In the genomic region with DNA sequence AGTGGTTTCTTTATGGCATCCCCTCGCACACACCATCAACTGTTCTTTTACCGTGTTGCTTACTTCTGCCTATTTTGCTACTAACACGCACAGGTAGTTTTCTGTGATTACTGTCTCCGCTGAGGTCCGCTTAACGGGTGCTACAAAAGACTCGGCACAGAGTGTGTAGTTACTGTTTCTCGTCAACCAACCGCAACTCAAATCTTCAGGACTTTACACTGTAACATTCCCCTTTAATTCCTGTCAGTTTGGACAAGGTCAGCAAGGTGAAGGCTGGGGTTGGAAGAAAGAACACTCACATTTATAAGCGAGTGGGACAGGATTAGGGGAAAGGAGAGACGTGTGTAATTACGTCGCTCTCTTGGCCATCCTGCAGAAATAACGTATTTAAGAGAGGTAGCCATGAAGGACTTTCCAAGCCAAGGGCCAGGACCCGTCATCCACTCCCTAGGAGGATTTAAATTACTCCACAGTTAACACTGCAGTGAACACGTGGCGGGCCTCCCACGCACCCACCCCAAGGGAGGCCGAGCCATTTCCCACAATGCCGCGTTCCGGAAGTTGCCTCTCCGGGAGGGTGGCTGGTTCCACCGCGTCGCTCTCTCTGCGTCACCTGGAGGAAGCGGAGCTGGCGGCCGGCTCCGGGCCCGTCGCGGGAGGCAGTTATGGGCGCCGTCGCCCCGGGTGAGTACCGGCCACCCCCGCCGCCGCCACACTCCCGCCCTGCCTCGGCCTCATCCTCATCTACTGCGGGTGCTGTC, we compare ENCODE assay signal across 1 mouse cellular context.
TF ChIP-seq lines count a peak whose summit lies in the region.

A gene (plus strand): TSS at position 285 of the 761 bp plus-strand sequence.

TF ChIP-seq in CH12.LX, 34 proteins besides CTCF, POLR2A, EP300 and RAD21 (continued from another document):
- TF ChIP-seq ELF1 (IDR thresholded peaks at IDR 0.05; ENCODE audit: low read depth, low read length), result peak; percentile 94
- peak; percentile 67 for TF ChIP-seq TBP (conservative IDR thresholded peaks at IDR 0.05; ENCODE audit: low read depth, low read length)
- TF ChIP-seq TCF12 (IDR thresholded peaks at IDR 0.05; ENCODE audit: low read depth, low read length), result peak; percentile 92
- TF ChIP-seq ZKSCAN1 (IDR thresholded peaks at IDR 0.05; ENCODE audit: borderline replicate concordance, low read depth, low read length), result no peak; the same call in 1 of the 2 replicates
- TF ChIP-seq MEF2A (IDR thresholded peaks at IDR 0.05; ENCODE audit: borderline replicate concordance, low read depth, low read length), result peak; percentile 66
- TF ChIP-seq PAX5 (IDR thresholded peaks at IDR 0.05; ENCODE audit: low read length), result no peak
- peak; percentile 100 for TF ChIP-seq MYC (IDR thresholded peaks at IDR 0.05; ENCODE audit: low read depth, low read length)
- peak; percentile 59 for TF ChIP-seq ETS1 (conservative IDR thresholded peaks at IDR 0.05; ENCODE audit: low read depth, low read length)
- TF ChIP-seq ZNF384 (IDR thresholded peaks at IDR 0.05; ENCODE audit: low read depth, low read length), result no peak
- no peak for TF ChIP-seq CHD1 (IDR thresholded peaks at IDR 0.05; ENCODE audit: low read depth, low read length)
- TF ChIP-seq GABPA (IDR thresholded peaks at IDR 0.05; ENCODE audit: insufficient replicate concordance, low read depth, low read length), result peak; percentile 43; the same call in 1 of the 2 replicates
- TF ChIP-seq USF2 (conservative IDR thresholded peaks at IDR 0.05; ENCODE audit: low read depth, low read length), result peak; percentile 60
- TF ChIP-seq USF1 (IDR thresholded peaks at IDR 0.05; ENCODE audit: low read depth, low read length), result peak; percentile 67
- TF ChIP-seq SMC3 (IDR thresholded peaks at IDR 0.05; ENCODE audit: low read depth, low read length), result no peak
- no peak for TF ChIP-seq JUN (IDR thresholded peaks at IDR 0.05; ENCODE audit: insufficient read depth, low read depth, low read length)
- peak; percentile 96 for TF ChIP-seq NELFE (IDR thresholded peaks at IDR 0.05; ENCODE audit: low read depth, low read length)
- TF ChIP-seq ZC3H11A (IDR thresholded peaks at IDR 0.05; ENCODE audit: low read depth, low read length), result no peak
- TF ChIP-seq MXI1 (IDR thresholded peaks at IDR 0.05; ENCODE audit: low read depth, low read length), result peak; percentile 97
- peak; percentile 87; the same call in 1 of the 2 replicates for TF ChIP-seq KAT2A (IDR thresholded peaks at IDR 0.05; ENCODE audit: insufficient replicate concordance, low read length)
- TF ChIP-seq E2F4 (IDR thresholded peaks at IDR 0.05; ENCODE audit: insufficient replicate concordance, low read depth, low read length), result no peak
- peak; percentile 100 for TF ChIP-seq MAX (IDR thresholded peaks at IDR 0.05; ENCODE audit: low read length)
- TF ChIP-seq JUND (conservative IDR thresholded peaks at IDR 0.05; ENCODE audit: low read depth, low read length), result no peak
- peak; percentile 88 for TF ChIP-seq IRF4 (IDR thresholded peaks at IDR 0.05; ENCODE audit: low read depth, low read length)
- TF ChIP-seq UBTF (IDR thresholded peaks at IDR 0.05; ENCODE audit: low read depth, low read length), result peak; percentile 57; the same call in 1 of the 2 replicates
- TF ChIP-seq RCOR1 (conservative IDR thresholded peaks at IDR 0.05; ENCODE audit: low read depth, low read length), result peak; percentile 23; the same call in 1 of the 2 replicates
- peak; percentile 93 for TF ChIP-seq HCFC1 (IDR thresholded peaks at IDR 0.05; ENCODE audit: low read depth, low read length)
- TF ChIP-seq SIN3A (IDR thresholded peaks at IDR 0.05; ENCODE audit: low read length), result peak; percentile 98
- TF ChIP-seq ZMIZ1 (IDR thresholded peaks at IDR 0.05; ENCODE audit: low read depth, low read length), result peak; percentile 91
- TF ChIP-seq MAZ (IDR thresholded peaks at IDR 0.05; ENCODE audit: low read depth, low read length), result peak; percentile 92
- TF ChIP-seq BHLHE40 (IDR thresholded peaks at IDR 0.05; ENCODE audit: low read depth, low read length), result peak; percentile 78
- peak; percentile 87 for TF ChIP-seq POLR2AphosphoS2 (IDR thresholded peaks at IDR 0.05; ENCODE audit: low read depth, low read length)
